Mouse (Mus musculus) activated CD4-positive, CD25-positive, alpha-beta regulatory T cell, adult 9 weeks (primary cell): ENCODE results near the gene Ccdc121. TPM values are rescaled to one million over a fixed set of nuclear protein-coding genes. Genes with fewer than 3 reads are reported as not detected.

ENCODE experiments used
- polyA plus RNA-seq: library from polyadenylated mRNA; unstranded; fragments of 100-300 nt; shearing (Covaris generic); gene quantifications from one replicate; pipeline ENCODE4 v1.2.1, GENCODE M21; 2017

Gene Ccdc121
- not detected for polyA plus RNA-seq

DNA sequence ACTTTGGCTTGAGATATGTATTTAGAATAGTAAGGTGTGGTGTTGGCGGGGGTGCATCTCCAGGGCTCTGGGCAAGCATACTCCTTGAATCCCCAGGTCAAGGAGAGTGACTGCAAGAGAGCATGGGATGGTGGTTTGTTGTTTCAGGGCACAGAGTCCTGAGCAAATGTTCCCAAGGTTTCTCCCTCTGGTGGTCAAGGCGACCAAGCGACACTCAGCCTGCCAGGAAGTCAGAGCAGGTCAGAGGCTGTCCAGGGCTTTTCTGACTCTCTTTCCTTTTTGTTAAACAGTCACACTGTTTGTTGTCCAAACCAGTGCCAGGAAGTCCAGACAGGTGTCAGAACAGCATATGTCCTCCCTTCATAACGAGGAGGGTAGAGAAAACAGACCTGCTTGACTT, at the start of gene Ccdc121:
Gene Ccdc121 (minus strand): TSS at position 145 of the 400 bp plus-strand sequence.

Other genes starting within 250 kb of the Ccdc121 start
- not detected for gene Cnih3, start 158.8 kb downstream of the Ccdc121 start, polyA plus RNA-seq
- 1.8 TPM for gene Dnah14, start 65.1 kb upstream of the Ccdc121 start, polyA plus RNA-seq